Mouse (Mus musculus) cerebellum, adult 2 months (tissue): ENCODE data around the gene Panx3.

Experiments used
- CTCF ChIP-seq: fragments of 200-500 bp; IDR thresholded peaks from 2 replicates; pipeline ENCODE4 v1.5.1; 2011; ENCODE audit warnings: low read depth, mild to moderate bottlenecking, control low read depth, low read length, moderate library complexity, borderline replicate concordance; ENCODE audit not compliant: insufficient read depth
- POLR2A ChIP-seq: fragments of 200-500 bp; IDR thresholded peaks from 2 replicates; pipeline ENCODE4 v1.6.1; 2011; ENCODE audit warnings: low read length, control low read depth, borderline replicate concordance; ENCODE audit not compliant: insufficient read depth

- TF ChIP-seq POLR2A (no peak), CTCF (no peak)
These were observed 36.7 kb downstream of the Panx3 start for GRCm38 (mm10) chr9:37632305-37632704.
